In genomic region chr19:4097441-4097825, GRCm38 (mm10) we compare ENCODE assay signal across 8 mouse cellular contexts. TPM values are rescaled to one million over a fixed set of nuclear protein-coding genes. Genes with fewer than 3 reads are reported as not detected.
DNase-seq lines count a peak whose midpoint lies in the region; ATAC-seq and TF ChIP-seq lines count a peak whose summit lies in the region.

No protein-coding gene starts in this region.

- H3K4me1 ChIP-seq in CH12.LX (ENCODE audit: control insufficient read depth in 1 of 2, insufficient read depth in 2 of 2) = peaks cover 18 to 48% of the 10 kb centered on the region in 2 experiments
- peaks cover 61% of the 10 kb centered on the region for H3K4me1 ChIP-seq in embryonic facial prominence, embryonic 10.5 days
- peaks cover 61% of the 10 kb centered on the region for H3K4me1 ChIP-seq in hindbrain, embryonic 15.5 days (replicated peaks)
- peaks cover 58% of the 10 kb centered on the region for H3K4me1 ChIP-seq in liver, embryonic 13.5 days (replicated peaks)
- H3K4me1 ChIP-seq in neural tube, embryonic 12.5 days = peaks cover 42% of the 10 kb centered on the region

- ATAC-seq in hindbrain, embryonic 15.5 days (ENCODE audit: low FRiP score, low read depth) = no peak
- ATAC-seq in liver, embryonic 13.5 days (ENCODE audit: low read depth) = peak; percentile 74
- ATAC-seq in neural tube, embryonic 12.5 days (ENCODE audit: low FRiP score, low read depth) = no peak

- H3K27me3 ChIP-seq in CH12.LX (replicated peaks) = no peaks in the 10 kb centered on the region
- peaks cover 42% of the 10 kb centered on the region for H3K27me3 ChIP-seq in embryonic facial prominence, embryonic 10.5 days (replicated peaks; ENCODE audit: low read depth, poor library complexity, severe bottlenecking)
- H3K27me3 ChIP-seq in hindbrain, embryonic 15.5 days = no peaks in the 10 kb centered on the region
- H3K27me3 ChIP-seq in liver, embryonic 13.5 days = peaks cover 27% of the 10 kb centered on the region
- peaks cover 30% of the 10 kb centered on the region for H3K27me3 ChIP-seq in neural tube, embryonic 12.5 days (replicated peaks)

- no peak for TF ChIP-seq POLR2A in CH12.LX (IDR thresholded peaks at IDR 0.05; ENCODE audit: low read depth, low read length)

- no peak for TF ChIP-seq RAD21 in CH12.LX (IDR thresholded peaks at IDR 0.05; ENCODE audit: low read depth, low read length)

- WGBS in embryonic facial prominence, embryonic 10.5 days = 2% methylated on average over 21 of the region's 21 CpGs
- WGBS in hindbrain, embryonic 15.5 days = 2% methylated on average over 21 of the region's 21 CpGs
- 2% methylated on average over 21 of the region's 21 CpGs for WGBS in liver, embryonic 13.5 days (ENCODE audit: insufficient replicate concordance)
- WGBS in neural tube, embryonic 12.5 days = 2% methylated on average over 21 of the region's 21 CpGs

- TF ChIP-seq EP300 in CH12.LX (IDR thresholded peaks at IDR 0.05; ENCODE audit: low read length) = no peak

- dilution Hi-C loops in CH12.LX (cut with MboI; ENCODE audit: extremely low pct_ligation_motif_present, extremely low pct_unique_long_range_greater_than_20kb, low sequenced_read_pairs) = no loop called here

- peaks cover 10 to 24% of the 10 kb centered on the region in 2 experiments for H3K36me3 ChIP-seq in CH12.LX (replicated peaks in 1 of 2; ENCODE audit: control insufficient read depth in 1 of 2, insufficient read depth in 1 of 2, low read length in 1 of 2)
- H3K36me3 ChIP-seq in embryonic facial prominence, embryonic 10.5 days (replicated peaks) = no peaks in the 10 kb centered on the region
- no peaks in the 10 kb centered on the region for H3K36me3 ChIP-seq in hindbrain, embryonic 15.5 days
- peaks cover 6% of the 10 kb centered on the region for H3K36me3 ChIP-seq in liver, embryonic 13.5 days
- no peaks in the 10 kb centered on the region for H3K36me3 ChIP-seq in neural tube, embryonic 12.5 days

- no peak for TF ChIP-seq CTCF in CH12.LX (conservative IDR thresholded peaks at IDR 0.05 in 1 of 2, IDR thresholded peaks at IDR 0.05 in 1 of 2; ENCODE audit: low read depth in 2 of 2, low read length in 2 of 2)

- H3K4me3 ChIP-seq in CH12.LX (replicated peaks in 1 of 3; ENCODE audit: low read depth in 2 of 3, low read length in 2 of 3, poor library complexity in 1 of 3) = peak overlapping the region; percentile 57 to 73 (median 64)
- H3K4me3 ChIP-seq in embryonic facial prominence, embryonic 10.5 days = peak overlapping the region; percentile 76
- peak overlapping the region; percentile 74 for H3K4me3 ChIP-seq in hindbrain, embryonic 15.5 days
- H3K4me3 ChIP-seq in liver, embryonic 13.5 days (replicated peaks) = peak overlapping the region; percentile 72
- H3K4me3 ChIP-seq in neural tube, embryonic 12.5 days = peak overlapping the region; percentile 46

- H3K27ac ChIP-seq in CH12.LX (ENCODE audit: insufficient read depth, low read depth) = peak overlapping the region; percentile 66
- peak overlapping the region; percentile 89 for H3K27ac ChIP-seq in embryonic facial prominence, embryonic 10.5 days (replicated peaks)
- H3K27ac ChIP-seq in hindbrain, embryonic 15.5 days (replicated peaks) = peak overlapping the region; percentile 71
- peak overlapping the region; percentile 98 for H3K27ac ChIP-seq in liver, embryonic 13.5 days
- peak overlapping the region; percentile 37; the same call in 1 of the 2 replicates for H3K27ac ChIP-seq in neural tube, embryonic 12.5 days

- H3K9me3 ChIP-seq in CH12.LX (replicated peaks; ENCODE audit: low read length) = no peaks in the 10 kb centered on the region
- H3K9me3 ChIP-seq in embryonic facial prominence, embryonic 10.5 days = no peaks in the 10 kb centered on the region
- no peaks in the 10 kb centered on the region for H3K9me3 ChIP-seq in hindbrain, embryonic 15.5 days
- H3K9me3 ChIP-seq in liver, embryonic 13.5 days (replicated peaks) = no peaks in the 10 kb centered on the region
- H3K9me3 ChIP-seq in neural tube, embryonic 12.5 days = no peaks in the 10 kb centered on the region

- H3K9ac ChIP-seq in CH12.LX (ENCODE audit: insufficient read depth, low read depth) = peak overlapping the region; percentile 65
- H3K9ac ChIP-seq in hindbrain, embryonic 15.5 days = peak overlapping the region; percentile 58
- H3K9ac ChIP-seq in liver, embryonic 13.5 days = peak overlapping the region; percentile 82
- peak overlapping the region; percentile 55 for H3K9ac ChIP-seq in neural tube, embryonic 12.5 days

- in situ Hi-C loops in CH12.LX (cut with MboI; ENCODE audit: low pct_ligation_motif_present, low pct_unique_long_range_greater_than_20kb, low sequenced_read_pairs) = no loop called here

- DNase-seq in gastrocnemius, adult 18-20 months (ENCODE audit: low spot score) = peak; percentile 86
- DNase-seq in gastrocnemius, postnatal 25 days = no peak
- DNase-seq in CH12.LX (ENCODE audit: extremely low read depth) = peak; percentile 93
- no peak for DNase-seq in embryonic facial prominence, embryonic 10.5 days (ENCODE audit: low spot score)
- DNase-seq in liver, embryonic 13.5 days = peak; percentile 87
- DNase-seq in cerebellum, adult 11-12 months = no peak

- H3K79me2 ChIP-seq in CH12.LX (replicated peaks; ENCODE audit: control insufficient read depth, extremely low read depth, insufficient read depth, poor library complexity, severe bottlenecking) = peaks cover 9% of the 10 kb centered on the region

- H3K4me2 ChIP-seq in CH12.LX (ENCODE audit: insufficient read depth, low read depth, poor library complexity, severe bottlenecking) = peak overlapping the region; percentile 89
- H3K4me2 ChIP-seq in hindbrain, embryonic 15.5 days = peak overlapping the region; percentile 73
- peak overlapping the region; percentile 98 for H3K4me2 ChIP-seq in liver, embryonic 13.5 days
- peak overlapping the region; percentile 59 for H3K4me2 ChIP-seq in neural tube, embryonic 12.5 days (replicated peaks)

TF ChIP-seq in CH12.LX, 34 proteins besides CTCF, POLR2A, EP300 and RAD21 (continues in another document):
- TF ChIP-seq MAFK (IDR thresholded peaks at IDR 0.05; ENCODE audit: insufficient replicate concordance, low read length) = no peak
- TF ChIP-seq RCOR1 (conservative IDR thresholded peaks at IDR 0.05; ENCODE audit: low read depth, low read length) = no peak

RNA-seq across cellular contexts. Expression of gene Cdk2ap2, which starts 0.5 kb away (rescaled TPM):
- 10 to 100 TPM; 18.7 to 19.9 TPM for total RNA-seq in gastrocnemius, adult 18-20 months (2021)
- 10 to 100 TPM; 17.8 to 23.4 TPM for total RNA-seq in gastrocnemius, postnatal 25 days (2021)
- total RNA-seq in CH12.LX (2012; rRNA removed) (69.5 and 90.3 TPM in 2 replicates), CH12.LX (2014; rRNA removed) (57.0 and 63.4 TPM in 2 replicates)
- polyA plus RNA-seq in CH12.LX (2012; ENCODE audit: insufficient read length, low read depth) = 55.6 and 67.1 TPM in 2 replicates
- polyA plus RNA-seq in embryonic facial prominence, embryonic 10.5 days (2016; fragmentation: Nextera tagmentation; extraction: Ambion mirVana) = 77.2 and 80.2 TPM in 2 replicates
- polyA plus RNA-seq in hindbrain, embryonic 15.5 days (2015; fragmentation: Nextera tagmentation; extraction: Ambion mirVana) = 82.5 and 92.5 TPM in 2 replicates
- 94.3 and 94.7 TPM in 2 replicates for polyA plus RNA-seq in liver, embryonic 13.5 days (2015; fragmentation: Nextera tagmentation; extraction: Ambion mirVana)
- 73.6 and 75.9 TPM in 2 replicates for polyA plus RNA-seq in neural tube, embryonic 12.5 days (2016; fragmentation: Nextera tagmentation; extraction: Ambion mirVana)

RNA-seq across cellular contexts. Expression of gene Pitpnm1, which starts 2.4 kb away (rescaled TPM):
- total RNA-seq in gastrocnemius, adult 18-20 months (2021) = 1 to 10 TPM; 2.0 to 3.7 TPM
- total RNA-seq in gastrocnemius, postnatal 25 days (2021) = 1 to 10 TPM; 2.8 to 5.7 TPM
- total RNA-seq in CH12.LX (2012; rRNA removed) = 43.8 and 46.1 TPM in 2 replicates
- total RNA-seq in CH12.LX (2014; rRNA removed) = 14.8 and 15.9 TPM in 2 replicates
- polyA plus RNA-seq in CH12.LX (2012; ENCODE audit: insufficient read length, low read depth) = 33.3 and 34.7 TPM in 2 replicates
- 9.9 and 11.0 TPM in 2 replicates for polyA plus RNA-seq in embryonic facial prominence, embryonic 10.5 days (2016; fragmentation: Nextera tagmentation; extraction: Ambion mirVana)
- 74.3 and 81.1 TPM in 2 replicates for polyA plus RNA-seq in hindbrain, embryonic 15.5 days (2015; fragmentation: Nextera tagmentation; extraction: Ambion mirVana)
- 2.8 and 3.1 TPM in 2 replicates for polyA plus RNA-seq in liver, embryonic 13.5 days (2015; fragmentation: Nextera tagmentation; extraction: Ambion mirVana)
- polyA plus RNA-seq in neural tube, embryonic 12.5 days (2016; fragmentation: Nextera tagmentation; extraction: Ambion mirVana) = 26.2 and 27.8 TPM in 2 replicates

RNA-seq across cellular contexts. Expression of gene Cabp2, which starts 16.1 kb away (rescaled TPM):
- total RNA-seq in gastrocnemius, adult 18-20 months (2021) = not detected
- total RNA-seq in gastrocnemius, postnatal 25 days (2021) = not detected
- total RNA-seq in CH12.LX (2012; rRNA removed) (not detected in 2 replicates), CH12.LX (2014; rRNA removed) (not detected in 2 replicates)
- not detected in 2 replicates for polyA plus RNA-seq in CH12.LX (2012; ENCODE audit: insufficient read length, low read depth)
- polyA plus RNA-seq in embryonic facial prominence, embryonic 10.5 days (2016; fragmentation: Nextera tagmentation; extraction: Ambion mirVana) = not detected in 2 replicates
- not detected in 2 replicates for polyA plus RNA-seq in hindbrain, embryonic 15.5 days (2015; fragmentation: Nextera tagmentation; extraction: Ambion mirVana)
- 0.43 and 0.67 TPM in 2 replicates for polyA plus RNA-seq in liver, embryonic 13.5 days (2015; fragmentation: Nextera tagmentation; extraction: Ambion mirVana)
- polyA plus RNA-seq in neural tube, embryonic 12.5 days (2016; fragmentation: Nextera tagmentation; extraction: Ambion mirVana) = not detected in 2 replicates

RNA-seq across cellular contexts. Expression of gene Aip, which starts 28.2 kb away (rescaled TPM):
- 10 to 100 TPM; 82.2 to 84.7 TPM for total RNA-seq in gastrocnemius, adult 18-20 months (2021)
- 10 to 100 TPM; 58.2 to 68.5 TPM for total RNA-seq in gastrocnemius, postnatal 25 days (2021)
- total RNA-seq in CH12.LX (2012; rRNA removed) (37.5 and 39.7 TPM in 2 replicates), CH12.LX (2014; rRNA removed) (10.8 and 11.7 TPM in 2 replicates)
- polyA plus RNA-seq in CH12.LX (2012; ENCODE audit: insufficient read length, low read depth) = 64.8 and 87.9 TPM in 2 replicates
- polyA plus RNA-seq in embryonic facial prominence, embryonic 10.5 days (2016; fragmentation: Nextera tagmentation; extraction: Ambion mirVana) = 70.9 and 71.1 TPM in 2 replicates
- 102 and 104 TPM in 2 replicates for polyA plus RNA-seq in hindbrain, embryonic 15.5 days (2015; fragmentation: Nextera tagmentation; extraction: Ambion mirVana)
- 37.7 and 38.9 TPM in 2 replicates for polyA plus RNA-seq in liver, embryonic 13.5 days (2015; fragmentation: Nextera tagmentation; extraction: Ambion mirVana)
- 67.3 and 69.4 TPM in 2 replicates for polyA plus RNA-seq in neural tube, embryonic 12.5 days (2016; fragmentation: Nextera tagmentation; extraction: Ambion mirVana)

RNA-seq across cellular contexts. Expression of gene Gstp3, which starts 38.1 kb away (rescaled TPM):
- not detected for total RNA-seq in gastrocnemius, adult 18-20 months (2021)
- total RNA-seq in gastrocnemius, postnatal 25 days (2021) = not detected
- total RNA-seq in CH12.LX (2012; rRNA removed) (0.46 and 1.4 TPM in 2 replicates), CH12.LX (2014; rRNA removed) (not detected in 2 replicates)
- not detected in 2 replicates for polyA plus RNA-seq in CH12.LX (2012; ENCODE audit: insufficient read length, low read depth)
- not detected in 2 replicates for polyA plus RNA-seq in embryonic facial prominence, embryonic 10.5 days (2016; fragmentation: Nextera tagmentation; extraction: Ambion mirVana)
- polyA plus RNA-seq in hindbrain, embryonic 15.5 days (2015; fragmentation: Nextera tagmentation; extraction: Ambion mirVana) = not detected in 2 replicates
- polyA plus RNA-seq in liver, embryonic 13.5 days (2015; fragmentation: Nextera tagmentation; extraction: Ambion mirVana) = 28.0 and 28.3 TPM in 2 replicates
- polyA plus RNA-seq in neural tube, embryonic 12.5 days (2016; fragmentation: Nextera tagmentation; extraction: Ambion mirVana) = not detected in 2 replicates

Comparison
In these comparisons a context has a peak if more than half of its experiments do, and no peak if none do; other contexts are left out.
1. DNase-seq: peak in gastrocnemius, adult 18-20 months (single experiment), CH12.LX (single experiment) and liver, embryonic 13.5 days (single experiment); none in gastrocnemius, postnatal 25 days (single experiment), embryonic facial prominence, embryonic 10.5 days (single experiment) and cerebellum, adult 11-12 months (single experiment).
2. H3K27ac ChIP-seq: peak in every context shown above with its lines; median percentile 98 in liver, embryonic 13.5 days; 89 in embryonic facial prominence, embryonic 10.5 days; 71 in hindbrain, embryonic 15.5 days; 66 in CH12.LX; 37 in neural tube, embryonic 12.5 days.
3. Peak in every context shown above with its lines, with median percentiles within 50 percentile points of each other: H3K4me2 ChIP-seq, H3K4me3 ChIP-seq and H3K9ac ChIP-seq.